Mouse (Mus musculus) monocyte, adult 5-6 weeks (primary cell): ENCODE results near the gene Cfap61. TPM values are rescaled to one million over a fixed set of nuclear protein-coding genes. Genes with fewer than 3 reads are reported as not detected.
"Not testable (repeated sequence)": the region's sequence is repeated elsewhere in the genome, so short reads cannot be mapped to it uniquely, and the experiment has no call there.

Experiments
- ATAC-seq: fragments of 153-309, 156-312 bp; replicated peaks from 2 replicates; pipeline ENCODE4 v1.8.0; 2017; ENCODE audit warnings: mild to moderate bottlenecking; ENCODE audit not compliant: low TSS enrichment, insufficient number of reproducible peaks, severe bottlenecking, poor library complexity, low FRiP score
- total RNA-seq: library from RNA; stranded (forward); fragments of 200-1000, 200-491, 200-594 nt; gene quantifications from 3 replicates; pipeline ENCODE4 v1.2.3, GENCODE M21; 2017

The Cfap61 gene
- not detected in 3 replicates for total RNA-seq

DNA sequence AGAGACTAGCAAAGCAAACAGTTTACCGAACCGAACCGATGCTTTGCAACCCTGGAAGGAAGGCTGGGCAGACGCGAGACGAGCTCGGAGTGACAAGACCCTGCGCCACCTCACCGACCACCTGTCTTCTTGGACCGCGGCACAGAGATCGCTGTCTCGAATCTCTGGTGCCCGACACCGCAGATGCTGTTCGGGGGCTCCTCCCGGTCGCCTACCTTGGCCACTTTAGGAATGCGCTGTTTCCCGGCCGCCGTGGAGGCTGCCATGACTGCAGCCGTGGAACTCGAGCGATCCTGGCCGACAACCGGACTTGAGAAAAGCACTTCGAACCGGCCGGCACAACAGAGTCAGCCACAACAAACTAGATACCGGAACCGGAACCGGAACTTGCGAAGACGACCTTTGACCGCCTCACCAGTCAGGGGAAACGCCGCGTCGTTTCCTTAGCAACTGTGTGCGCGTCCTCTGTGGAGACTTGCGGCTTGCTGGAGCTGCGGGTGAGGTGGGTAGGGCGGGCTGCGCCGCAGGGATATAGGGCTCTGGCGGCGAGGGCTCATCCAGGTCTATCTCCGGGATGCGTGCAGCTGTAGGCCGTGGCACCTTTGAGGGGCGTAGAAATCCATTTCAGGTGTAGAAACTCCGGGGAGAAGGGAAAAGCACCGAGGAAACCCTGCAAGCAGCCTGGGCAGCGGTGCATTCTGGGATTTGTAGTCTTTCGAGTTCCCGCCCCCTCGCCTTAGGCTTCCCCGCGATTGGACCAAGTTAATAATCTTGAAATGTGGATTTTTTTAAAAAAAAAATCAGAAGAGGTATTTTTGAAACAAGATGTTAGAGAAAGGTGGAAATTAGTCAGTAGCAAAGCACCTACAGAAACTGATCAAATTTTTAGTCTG, at the start of gene Cfap61, which contains the start of gene Crnkl1:
Gene Cfap61 (plus strand): TSS at position 446 of the 893 bp plus-strand sequence.
Gene Crnkl1 (minus strand): TSS at position 676 of the 893 bp plus-strand sequence.
- ATAC-seq, result peak; percentile 97

DNA sequence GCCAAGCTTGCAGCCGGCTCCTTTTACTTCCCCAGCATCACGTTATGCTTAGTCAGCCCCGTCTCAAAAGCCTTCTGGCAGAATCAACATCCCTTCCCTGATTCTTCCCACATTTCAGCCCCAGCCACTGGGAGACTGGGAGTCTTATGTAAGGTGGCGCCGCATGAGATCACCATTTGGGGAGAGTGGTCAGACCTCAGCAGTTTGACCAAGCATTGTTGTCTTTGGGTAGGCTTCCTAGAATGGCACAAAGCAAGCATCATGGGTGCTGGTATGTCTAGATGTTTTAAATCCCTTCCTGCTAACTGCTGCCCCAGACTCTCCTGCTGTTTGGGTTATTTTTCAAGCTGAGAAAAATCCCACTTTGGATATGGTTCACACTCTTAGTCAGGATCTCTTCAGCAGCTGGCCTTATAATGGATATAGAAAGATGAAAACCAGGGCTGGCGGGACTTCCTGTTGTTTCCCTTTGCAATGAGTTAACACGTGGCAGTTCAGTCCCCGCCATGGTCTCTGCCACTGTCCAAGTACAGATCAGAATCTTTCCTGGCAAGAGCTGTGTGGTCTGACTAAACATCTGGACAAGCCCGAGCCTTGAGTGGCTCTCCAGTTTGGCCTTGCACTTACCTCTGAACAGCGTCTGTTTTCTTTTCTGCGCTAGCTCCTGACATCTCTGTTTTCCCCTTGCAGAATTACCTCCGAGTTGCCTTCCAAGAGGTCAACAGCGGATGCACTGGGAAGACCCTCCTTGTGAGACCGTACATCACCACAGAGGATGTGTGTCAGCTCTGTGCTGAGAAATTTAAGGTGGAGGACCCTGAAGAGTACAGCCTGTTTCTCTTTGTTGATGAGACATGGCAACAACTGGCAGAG, 49.4 kb upstream of the Cfap61 start:
- no peak for ATAC-seq

DNA sequence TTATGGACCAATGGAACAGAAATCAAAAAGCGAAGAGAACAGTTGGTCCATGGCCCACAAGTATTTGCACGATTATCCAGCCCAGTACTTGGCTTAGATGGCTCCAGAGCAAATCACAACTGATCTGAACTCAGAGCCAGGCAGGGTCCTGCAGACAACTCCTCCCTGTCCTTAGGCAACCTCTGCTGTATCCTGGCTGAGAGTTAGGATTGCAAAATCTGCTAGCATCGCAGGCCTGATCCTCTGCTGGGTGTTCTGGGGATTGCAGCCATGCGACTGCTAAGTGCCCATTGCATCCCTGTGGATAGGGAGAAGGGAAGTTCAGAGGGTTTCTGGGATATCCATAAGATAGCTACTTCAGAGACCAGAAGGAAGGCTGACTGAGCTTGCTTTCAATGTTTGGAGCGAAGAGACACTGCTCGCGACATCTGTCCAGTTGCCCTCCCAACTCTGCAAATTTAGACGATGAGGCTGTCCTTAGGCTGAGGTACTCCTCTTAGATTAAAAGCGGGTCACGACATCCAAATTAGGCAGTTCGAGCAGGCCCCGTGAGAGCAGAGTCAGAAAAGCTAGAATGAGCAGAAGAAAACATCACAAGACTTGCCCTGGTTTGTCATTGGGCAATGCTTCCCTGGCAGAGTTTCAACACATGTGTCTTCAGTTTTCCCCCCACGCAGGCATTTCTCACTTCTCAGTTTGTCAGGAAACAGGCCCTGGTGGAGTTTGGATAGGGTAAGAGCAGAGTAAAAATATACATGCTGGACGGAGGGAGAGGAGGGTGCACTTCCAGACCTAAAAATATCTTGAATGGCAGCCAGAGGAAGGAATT, 46.4 kb upstream of the Cfap61 start:
- ATAC-seq, result peak; percentile 72

DNA sequence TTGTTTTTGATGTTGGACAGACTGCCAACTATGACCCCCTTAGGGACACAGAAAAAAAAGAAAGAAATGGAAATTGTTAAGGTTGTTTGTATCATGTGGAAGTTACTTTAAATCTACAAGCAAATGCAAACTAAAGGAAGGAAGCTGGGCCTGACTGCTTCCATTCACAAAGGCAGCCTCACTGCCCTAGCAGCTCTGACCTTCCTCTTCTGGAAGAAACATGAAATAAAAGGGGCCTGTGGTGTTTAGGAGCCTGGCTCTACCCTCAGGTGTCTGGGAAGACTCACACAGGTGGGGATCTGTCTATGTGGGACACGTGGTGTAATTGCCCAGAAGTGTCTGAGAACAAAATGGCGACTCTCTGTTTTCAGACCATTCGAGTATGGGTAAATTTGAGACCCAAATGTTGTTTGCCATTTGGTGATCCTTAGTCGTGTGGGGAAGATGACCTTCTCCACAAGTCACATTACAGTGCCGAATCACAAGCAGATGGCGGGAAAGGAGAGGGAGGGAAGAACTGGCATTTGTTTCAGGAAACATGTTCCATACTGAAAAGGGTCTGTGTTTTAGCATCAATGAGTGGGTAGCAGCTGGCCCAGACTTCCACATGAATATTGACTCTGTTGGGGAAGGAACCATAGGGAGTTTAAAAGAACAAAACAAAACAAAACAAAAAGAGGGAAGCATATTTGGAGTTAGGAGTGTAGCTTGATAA, 45.7 kb upstream of the Cfap61 start:
- ATAC-seq, result 0 out of 2 replicates have a peak, but pooled peaks have one; percentile 10

DNA sequence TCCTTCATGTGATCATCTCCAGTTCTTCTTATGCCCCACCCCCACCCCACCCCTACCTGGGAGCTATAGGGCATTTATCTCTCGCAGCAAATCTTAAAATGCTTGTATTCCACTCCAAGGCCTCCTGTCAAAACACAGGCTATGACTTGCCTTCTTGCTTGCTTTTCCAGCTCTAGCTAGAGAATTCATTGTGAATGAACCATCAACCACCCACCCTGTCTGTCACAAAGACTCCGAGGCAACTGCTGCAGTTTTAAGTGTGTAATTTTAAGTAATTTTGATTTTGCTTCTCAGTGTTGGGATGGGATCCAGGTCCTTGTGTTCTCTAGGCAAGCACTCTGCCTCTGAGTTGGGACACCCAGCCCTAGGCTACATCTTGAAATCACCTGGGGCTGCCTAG, 44.0 kb upstream of the Cfap61 start:
- ATAC-seq, result no peak

DNA sequence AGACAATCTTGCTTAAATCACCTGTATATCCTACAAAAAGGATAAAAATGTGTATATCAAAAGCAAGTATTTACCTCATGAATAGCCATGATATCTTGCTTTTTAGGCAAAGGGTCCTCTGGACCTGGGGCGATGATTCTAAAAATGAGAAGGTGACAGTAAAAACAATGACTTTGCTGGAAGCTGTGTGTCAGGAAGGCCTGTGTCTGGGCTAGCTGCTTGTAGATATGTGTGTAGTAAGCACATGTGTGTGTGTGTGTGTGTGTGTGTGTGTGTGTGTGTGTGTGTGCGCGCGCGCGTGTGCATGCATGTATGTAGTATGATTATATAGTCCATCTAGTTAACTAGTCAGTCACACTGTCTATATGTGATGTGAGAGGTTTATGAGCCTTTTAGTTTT, 40.8 kb upstream of the Cfap61 start:
- ATAC-seq, result no peak

DNA sequence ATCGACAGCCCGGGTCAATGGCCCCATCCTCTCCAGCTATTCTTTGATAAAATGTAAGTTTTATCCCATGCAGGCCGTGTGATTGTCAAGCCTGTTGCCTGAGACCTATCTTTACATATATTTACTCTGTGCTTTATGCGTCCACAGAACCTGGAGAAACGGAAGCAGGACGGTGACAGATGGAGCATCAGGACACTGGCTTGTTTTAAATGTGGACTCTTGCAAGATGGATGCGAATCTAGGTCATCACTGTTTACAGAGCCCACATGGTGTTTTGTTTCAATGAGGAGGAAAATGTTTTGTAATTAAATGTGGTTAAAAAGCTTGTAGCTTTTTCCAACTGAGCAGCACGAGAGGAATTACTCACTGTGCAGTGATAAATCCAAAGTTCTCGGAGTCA, 36.5 kb upstream of the Cfap61 start:
- ATAC-seq, result no peak

DNA sequence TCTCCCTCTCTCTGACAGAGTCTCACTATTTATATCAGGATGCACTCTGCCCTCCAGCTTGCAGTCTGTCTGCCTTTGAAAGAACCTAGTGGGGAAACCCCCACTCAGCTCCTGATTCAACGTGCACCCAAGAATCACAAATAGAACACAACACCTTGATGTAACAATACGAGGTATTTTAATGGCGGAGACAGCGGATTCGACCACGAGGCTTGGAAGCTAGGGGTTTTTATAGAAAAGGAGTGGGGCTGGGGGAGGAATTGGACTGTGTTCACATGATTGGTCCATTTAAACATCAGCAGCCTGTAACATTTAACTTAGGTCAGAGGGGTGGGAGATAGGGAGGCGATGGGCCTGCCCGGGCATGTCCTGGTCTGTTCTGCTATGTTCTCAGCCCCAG, 34.3 kb upstream of the Cfap61 start:
- ATAC-seq, result not testable (repeated sequence)

DNA sequence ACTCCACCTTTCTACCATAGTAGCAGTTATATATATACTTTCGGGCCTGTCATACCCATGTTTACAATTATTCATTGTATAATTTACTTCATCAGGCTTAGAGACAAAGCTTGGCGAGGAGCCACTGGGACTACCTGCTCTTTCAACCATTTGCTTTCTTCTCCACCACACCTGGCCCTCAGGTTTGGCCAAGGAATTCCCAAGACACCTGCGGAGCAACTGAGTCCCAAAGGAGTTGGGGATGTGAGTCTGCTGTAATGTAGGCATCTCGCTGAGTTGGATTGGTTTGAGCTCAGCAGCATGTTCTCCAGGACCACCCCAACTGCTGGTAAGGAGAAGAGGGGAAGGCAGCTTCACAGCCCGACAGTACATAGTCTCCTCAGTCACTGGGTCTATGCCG, 32.7 kb upstream of the Cfap61 start, which contains the start of gene Naa20:
Gene Naa20 (plus strand): TSS at position 239 of the 400 bp plus-strand sequence.
- ATAC-seq, result no peak

DNA sequence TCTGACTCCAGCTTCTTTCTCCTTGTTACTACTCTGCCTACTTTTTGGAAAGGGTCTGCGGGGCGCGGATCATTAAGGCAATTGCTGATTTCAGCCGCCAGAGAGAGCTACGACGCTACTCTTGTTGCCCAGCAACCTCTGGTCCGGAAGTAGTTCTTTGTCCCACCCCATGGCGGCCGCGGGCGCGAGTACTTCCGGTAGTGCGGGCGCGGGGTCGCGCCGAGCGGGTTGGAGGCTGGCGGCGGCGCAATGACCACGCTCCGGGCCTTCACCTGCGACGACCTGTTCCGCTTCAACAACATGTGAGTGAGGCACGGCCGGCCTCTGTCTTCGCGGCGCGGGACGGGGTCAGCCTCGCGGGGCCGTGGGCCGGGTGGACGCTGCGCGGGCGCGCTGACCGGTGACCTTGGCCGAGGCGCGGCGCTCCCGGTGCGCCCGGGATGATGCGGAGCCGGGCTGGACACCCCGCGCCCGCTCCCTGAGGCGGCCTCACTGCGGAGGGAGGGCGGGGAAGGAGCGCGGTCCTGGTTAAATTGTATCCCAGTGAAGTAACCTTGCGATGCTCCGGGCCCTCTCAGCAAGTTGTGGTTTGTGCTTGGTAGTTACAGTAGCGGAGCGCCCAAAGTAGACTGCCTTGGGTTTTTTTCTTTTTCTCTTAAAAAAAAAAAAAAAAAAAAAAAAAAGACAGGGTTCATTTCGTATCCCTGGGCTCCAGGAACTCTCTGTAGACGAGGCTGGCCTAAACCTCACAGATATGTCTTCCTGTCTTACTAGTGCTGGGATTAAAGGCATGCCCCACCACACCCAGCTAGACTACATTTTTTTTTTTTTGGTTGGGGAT, 31.3 kb upstream of the Cfap61 start:
- peak; percentile 91 for ATAC-seq

DNA sequence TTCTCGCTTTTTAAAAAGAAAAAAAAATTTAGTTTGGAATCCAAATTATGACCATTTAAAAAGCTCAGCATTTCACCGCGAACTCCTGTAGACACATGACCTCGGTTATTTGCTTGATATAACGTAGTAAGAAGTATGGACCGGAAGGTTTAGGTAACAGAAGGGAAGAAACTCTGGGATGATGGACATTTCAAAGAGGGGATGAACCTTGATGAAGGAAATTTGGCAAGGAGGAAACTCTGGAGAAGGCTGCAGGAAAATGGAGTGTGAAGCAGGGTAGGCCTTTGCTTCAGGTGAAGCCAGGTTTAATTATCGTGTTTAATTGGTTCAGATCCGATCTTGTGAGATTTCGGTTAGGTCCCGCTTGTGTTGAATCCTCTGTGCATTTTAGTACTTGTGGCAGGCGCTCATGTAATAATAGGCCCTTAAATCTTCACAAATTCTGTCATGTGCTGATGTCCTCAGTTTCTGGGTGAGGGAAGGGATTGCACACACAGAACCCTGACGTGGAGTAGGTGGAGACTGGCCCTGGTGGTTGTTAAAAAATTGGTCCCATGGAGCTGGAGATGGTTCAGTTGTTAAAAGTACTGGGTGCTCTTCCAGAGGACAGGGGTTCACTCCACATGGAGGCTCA, 30.5 kb upstream of the Cfap61 start:
- no peak for ATAC-seq

DNA sequence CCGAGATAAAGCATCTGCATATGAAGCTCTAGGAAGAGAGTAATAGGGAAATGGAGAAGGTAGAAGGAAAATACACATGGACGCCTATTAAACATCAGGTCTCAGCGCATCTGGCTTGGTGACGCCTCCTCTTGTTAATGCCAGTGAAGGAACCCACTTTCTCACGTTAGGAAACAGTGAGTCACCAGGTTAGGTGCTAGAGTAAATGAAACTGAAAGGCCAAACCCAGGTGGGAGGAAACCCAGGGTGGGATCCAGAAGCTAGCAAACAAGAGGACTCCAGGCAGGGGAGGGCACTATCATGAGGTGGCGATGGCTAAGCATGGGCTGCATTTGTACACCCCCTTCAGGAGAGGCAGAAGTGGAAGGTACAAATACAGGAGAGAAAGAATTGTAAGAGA, 29.4 kb upstream of the Cfap61 start:
- ATAC-seq, result no peak

DNA sequence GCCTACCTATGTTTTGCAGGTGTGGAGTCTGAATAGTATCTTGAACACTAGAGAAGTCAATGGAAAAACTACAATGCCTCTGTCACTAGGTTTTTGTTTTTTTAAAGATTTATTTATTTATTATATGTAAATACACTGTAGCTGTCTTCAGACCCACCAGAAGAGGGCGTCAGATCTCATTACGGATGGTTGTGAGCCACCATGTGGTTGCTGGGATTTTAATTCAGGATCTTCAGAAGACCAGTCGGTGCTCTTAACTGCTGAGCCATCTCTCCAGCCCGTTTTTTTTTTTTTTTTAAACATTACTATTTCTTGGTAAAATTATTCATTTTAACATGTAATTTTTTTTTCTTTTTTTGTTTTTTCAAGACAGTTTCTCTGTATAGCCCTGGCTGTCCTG, 28.7 kb upstream of the Cfap61 start:
- ATAC-seq, result not testable (repeated sequence)

DNA sequence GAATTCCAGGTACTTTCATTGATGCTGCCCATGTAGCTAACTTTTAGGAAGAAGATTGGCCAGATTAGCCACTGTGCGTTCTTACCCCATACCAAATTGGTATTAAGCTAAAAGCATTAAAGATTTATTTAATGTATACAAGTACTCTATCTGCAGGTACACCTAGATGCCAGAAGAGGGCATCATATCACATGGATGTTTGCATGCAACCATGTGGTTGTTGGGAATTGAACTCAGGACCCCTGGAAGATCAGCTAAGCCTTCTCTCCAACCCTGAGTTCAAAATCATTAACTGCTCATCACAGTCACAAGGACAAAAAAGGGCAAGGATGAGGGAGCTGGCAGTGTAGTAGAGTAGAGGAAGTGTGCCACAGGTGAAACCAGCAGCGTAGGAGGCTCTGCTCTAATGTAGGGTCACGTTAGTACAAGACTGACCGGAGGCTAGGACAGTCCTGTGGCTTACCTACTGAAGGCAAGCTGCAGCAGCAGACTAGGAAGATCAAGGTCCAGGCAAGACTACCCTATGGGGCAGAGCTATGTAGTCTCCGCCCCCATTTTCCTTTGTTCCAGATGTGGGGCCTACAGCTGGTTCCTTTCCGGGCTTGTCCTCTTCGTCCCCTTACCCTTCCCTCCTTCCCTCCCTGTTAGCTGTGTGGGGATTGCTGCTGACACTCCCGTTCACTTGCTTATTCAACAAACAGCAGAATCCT, 13.5 kb upstream of the Cfap61 start:
- ATAC-seq, result no peak

DNA sequence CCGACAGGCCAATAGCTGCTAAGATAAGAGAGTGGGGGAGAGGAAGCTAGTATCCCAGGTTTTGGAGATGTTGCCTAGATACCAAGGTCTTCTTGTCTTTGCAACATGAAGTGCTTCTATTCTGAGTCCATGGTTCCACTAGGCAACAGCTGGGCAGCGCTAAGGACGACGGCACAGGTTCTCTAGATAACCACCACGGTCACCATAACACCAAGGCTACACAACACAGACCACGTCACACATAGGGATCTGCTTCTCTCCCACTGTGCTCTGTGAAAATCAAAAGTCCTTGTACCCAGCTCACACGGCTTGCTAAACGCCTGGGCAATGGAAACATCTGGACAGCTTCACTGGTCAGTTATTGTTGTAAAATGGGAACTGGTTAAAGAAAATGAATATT, 2.4 kb downstream of the Cfap61 start:
- no peak for ATAC-seq

DNA sequence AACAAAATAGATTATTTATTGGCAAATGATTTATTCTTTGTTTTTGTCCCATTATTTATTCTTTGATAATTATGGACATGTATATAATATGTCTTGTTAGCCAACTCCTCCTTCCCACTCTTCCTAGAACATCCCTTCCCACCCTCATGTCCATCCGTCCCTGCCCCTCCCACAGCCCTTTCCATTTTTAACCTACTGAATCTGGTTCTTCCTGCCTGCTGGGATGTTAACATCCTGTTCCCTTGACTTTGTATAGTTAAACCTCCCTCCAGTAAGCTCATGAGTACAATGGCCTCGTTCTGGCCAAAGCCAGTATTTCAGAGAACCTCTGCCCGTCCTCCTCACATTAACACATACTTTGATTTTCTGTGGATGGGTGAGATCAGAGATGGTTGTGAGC, 6.8 kb downstream of the Cfap61 start:
- no peak for ATAC-seq
